Mouse (Mus musculus) C2C12 (cell line): ENCODE data around the gene Rbm8a.

Experiments used
- CEBPB ChIP-seq: IDR thresholded peaks from one replicate; pipeline ENCODE4 v1.6.1; 2011; ENCODE audit warnings: low read depth, mild to moderate bottlenecking, control low read depth, moderate library complexity
- CTCF ChIP-seq: IDR thresholded peaks from one replicate; pipeline ENCODE4 v1.5.1; 2011; ENCODE audit not compliant: control insufficient read depth, insufficient read depth, insufficient read length
- MAX ChIP-seq: IDR thresholded peaks from one replicate; pipeline ENCODE4 v1.6.1; 2011; ENCODE audit warnings: mild to moderate bottlenecking, control low read depth
- MYOG ChIP-seq: IDR thresholded peaks from one replicate; pipeline ENCODE4 v1.6.1; 2011; ENCODE audit not compliant: control insufficient read depth, insufficient read length; ENCODE audit errors: extremely low read depth
- USF1 ChIP-seq: IDR thresholded peaks from one replicate; pipeline ENCODE4 v1.6.1; 2011; ENCODE audit warnings: low read depth, mild to moderate bottlenecking, control low read depth, moderate library complexity

DNA sequence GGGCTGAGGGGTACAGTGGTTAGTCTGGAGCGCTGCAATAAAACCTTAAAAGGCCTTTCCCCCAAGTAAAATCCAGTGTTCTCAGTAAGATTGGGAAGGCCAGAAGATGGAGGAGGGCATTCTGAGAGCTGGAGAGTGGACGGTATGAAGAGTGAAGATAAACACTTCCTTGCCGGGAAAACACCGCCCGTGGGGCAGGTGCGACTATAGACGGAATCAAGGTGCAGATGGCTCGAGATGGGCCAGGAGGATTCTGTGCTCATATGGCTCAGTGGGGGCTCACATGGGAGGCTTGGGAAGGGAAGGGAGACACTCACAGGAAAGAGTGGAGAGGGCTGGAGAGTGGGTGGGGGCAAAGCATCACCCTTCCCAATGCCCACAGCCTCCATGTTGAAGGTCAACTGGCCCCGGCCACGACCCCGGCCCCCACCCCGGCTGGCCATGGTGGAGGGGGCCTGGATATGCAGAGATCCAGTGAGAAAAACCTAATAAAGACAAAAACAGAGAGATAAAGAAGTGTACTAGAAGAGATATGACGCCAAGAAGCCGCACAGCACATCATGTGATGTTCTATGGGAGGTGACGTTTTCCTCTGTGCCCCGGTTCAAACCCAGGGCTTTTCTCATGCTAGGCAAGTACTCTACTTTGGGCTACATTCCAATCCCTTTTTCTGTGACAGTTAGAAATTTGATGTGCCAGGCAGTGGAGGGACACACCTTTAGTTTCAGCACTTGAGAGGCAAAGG is 47.8 kb upstream of the Rbm8a start:
- TF ChIP-seq CTCF (no peak), MAX (no peak), MYOG (no peak), CEBPB (no peak), USF1 (no peak)
